Mouse (Mus musculus) heart, embryonic 11.5 days (tissue): Measurements from ENCODE around the gene Lhb. TPM values are rescaled to one million over a fixed set of nuclear protein-coding genes. Genes with fewer than 3 reads are reported as not detected.
A peak's percentile ranks its signal among the peaks of the same experiment; 100 is the strongest.

ENCODE experiments used
- ATAC-seq: fragments of 200-750 bp; cut with Nextera tagmentation; replicated peaks from 2 replicates; pipeline ENCODE4 v1.8.0; 2017; ENCODE audit warnings: moderate library complexity; ENCODE audit not compliant: insufficient number of reproducible peaks, low FRiP score, low TSS enrichment
- H3K27ac ChIP-seq: fragments of 300-500 bp; sonication (generic); 2 replicates; pipeline ENCODE4 v1.5.1; 2014; ENCODE audit warnings: mild to moderate bottlenecking, low read depth, low read length
- H3K27me3 ChIP-seq: fragments of 300-500 bp; sonication (generic); 2 replicates; pipeline ENCODE4 v1.6.1; 2014; ENCODE audit warnings: mild to moderate bottlenecking, low read length, mixed read lengths; ENCODE audit not compliant: control insufficient read depth, insufficient read depth
- H3K36me3 ChIP-seq: fragments of 300-500 bp; sonication (generic); 2 replicates; pipeline ENCODE4 v1.6.1; 2014; ENCODE audit warnings: mild to moderate bottlenecking, low read length, moderate library complexity, mixed read lengths; ENCODE audit not compliant: control insufficient read depth, insufficient read depth
- H3K4me1 ChIP-seq: fragments of 300-500 bp; sonication (generic); 2 replicates; pipeline ENCODE4 v1.6.1; 2014; ENCODE audit warnings: low read length; ENCODE audit not compliant: control insufficient read depth, insufficient read depth
- H3K4me2 ChIP-seq: fragments of 300-500 bp; sonication (generic); 2 replicates; pipeline ENCODE4 v1.6.1; 2014; ENCODE audit warnings: mild to moderate bottlenecking, moderate library complexity
- H3K4me3 ChIP-seq: fragments of 300-500 bp; sonication (generic); 2 replicates; pipeline ENCODE4 v1.5.1; 2014; ENCODE audit warnings: low read depth, low read length
- H3K9ac ChIP-seq: fragments of 300-500 bp; sonication (generic); 2 replicates; pipeline ENCODE4 v1.6.1; 2014; ENCODE audit warnings: mild to moderate bottlenecking, low read depth, low read length, moderate library complexity
- H3K9me3 ChIP-seq: fragments of 300-500 bp; sonication (generic); replicated peaks from 2 replicates; pipeline ENCODE4 v1.6.1; 2016; ENCODE audit warnings: low read length; ENCODE audit not compliant: control insufficient read depth
- WGBS: fragments of 180-500 bp; shearing (Covaris S2); extraction: QIAGEN DNeasy Blood & Tissue Kit; methylation state at CpG from one replicate; pipeline ENCODE4 v1.1.7; 2014; ENCODE audit not compliant: insufficient replicate concordance; 5-methylcytosine and 5-hydroxymethylcytosine counted together
- microRNA-seq: library from miRNA; unstranded; fragments of <30 nt; microRNA quantifications from one replicate; pipeline ENCODE4, GENCODE M21; 2016; ENCODE audit warnings: borderline number of aligned reads
- polyA plus RNA-seq: library from polyadenylated mRNA; unstranded; fragments of >200 nt; fragmentation: Nextera tagmentation; extraction: Ambion mirVana; gene quantifications from 2 replicates; pipeline ENCODE4 v1.2.1, GENCODE M21; 2014

Lhb gene
- polyA plus RNA-seq, 1 experiment from 2014 or later: 0.33 TPM

DNA sequence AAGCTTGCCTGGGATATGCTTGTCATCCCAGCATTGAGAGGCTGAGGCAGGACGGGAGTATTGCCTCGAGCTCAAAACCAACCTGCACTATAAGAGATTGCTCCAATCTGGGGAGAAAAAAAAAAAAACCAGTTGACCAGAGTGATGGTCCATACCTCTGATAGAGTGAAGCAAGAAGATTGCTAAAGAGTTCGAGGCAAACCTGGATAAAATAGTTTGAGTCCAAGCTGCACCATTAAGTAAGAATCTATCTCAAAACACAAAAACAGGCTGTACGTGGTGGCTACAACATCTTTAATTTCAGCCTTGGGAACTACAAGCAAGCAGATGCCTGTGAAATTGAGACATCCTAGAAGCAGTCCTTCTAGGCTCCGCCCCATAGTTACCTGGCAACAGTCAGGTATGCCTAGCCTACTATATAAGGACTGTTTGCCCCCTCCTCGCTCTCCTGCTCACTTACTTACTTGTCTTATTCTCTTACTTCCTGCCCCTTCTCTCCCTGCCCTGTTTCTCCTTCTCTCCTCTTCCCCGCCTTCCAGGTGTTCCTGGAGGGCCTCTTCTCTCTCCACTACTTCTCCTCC lies 46.6 kb downstream of the Lhb start:
- Histone ChIP-seq H3K4me2 (peak overlapping the region; percentile 83), H3K36me3 (peaks cover 12% of the 10 kb centered on the region; the same call in 1 of the 2 replicates), H3K9me3 (no peaks in the 10 kb centered on the region), H3K27me3 (no peaks in the 10 kb centered on the region), H3K9ac (peak overlapping the region; percentile 81), H3K27ac (no peak overlapping the region), H3K4me1 (peaks cover 9% of the 10 kb centered on the region), H3K4me3 (peak overlapping the region; percentile 69)
- peak; percentile 23 for ATAC-seq
- 37% methylated on average over 7 of the region's 7 CpGs for WGBS

DNA sequence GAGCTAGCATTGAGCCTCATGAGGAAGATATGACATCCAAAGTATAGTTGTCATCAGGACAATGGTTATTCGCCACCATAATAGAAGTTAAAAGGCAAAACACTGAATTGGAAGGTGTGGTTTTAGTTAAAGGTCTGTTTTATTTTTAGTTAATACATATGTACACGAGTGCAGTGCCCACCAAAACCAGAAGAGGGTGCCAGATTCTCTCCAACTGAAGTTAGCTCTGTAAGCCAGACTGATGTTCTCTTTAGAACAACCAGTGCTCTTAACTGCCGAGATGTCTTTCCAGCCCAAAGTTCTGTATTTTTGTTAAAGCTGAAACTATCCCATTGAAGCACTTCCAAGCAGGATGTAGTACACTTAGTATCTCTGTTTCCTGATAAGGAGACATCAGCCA lies 50.2 kb downstream of the Lhb start:
- no peak overlapping the region for H3K27ac ChIP-seq
- H3K36me3 ChIP-seq: no peaks in the 10 kb centered on the region
- no peak overlapping the region for H3K9ac ChIP-seq
- WGBS: 5% methylated on average over 3 of the region's 3 CpGs
- peaks cover 3% of the 10 kb centered on the region for H3K4me1 ChIP-seq
- H3K4me2 ChIP-seq: no peak overlapping the region
- H3K27me3 ChIP-seq: no peaks in the 10 kb centered on the region
- no peaks in the 10 kb centered on the region for H3K9me3 ChIP-seq
- no peak for ATAC-seq
- no peak overlapping the region for H3K4me3 ChIP-seq

Small RNA genes within 50 kb of the gene (microRNA-seq; reads per million reads assigned to microRNA genes)
- gene Gm22133: 0.95 reads per million, percentile 12 among the genes with 10 or more reads in this experiment

Other genes with a start within 250 kb of the Lhb start
- gene Gfy, start 241.3 kb upstream of the Lhb start, polyA plus RNA-seq: not detected in 2 replicates
- gene Pth2, start 239.8 kb upstream of the Lhb start, polyA plus RNA-seq: 0.68 TPM in 1 of 2 replicates, not detected in the other
- 0.39 and 0.70 TPM in 2 replicates for gene Ccdc155, start 215.9 kb upstream of the Lhb start, polyA plus RNA-seq
- 1.9 and 2.4 TPM in 2 replicates for gene Dkkl1, start 208.7 kb upstream of the Lhb start, polyA plus RNA-seq
- 129 and 131 TPM in 2 replicates for gene Tead2, start 205.1 kb upstream of the Lhb start, polyA plus RNA-seq
- 2.1 and 2.2 TPM in 2 replicates for gene Cd37, start 181.7 kb upstream of the Lhb start, polyA plus RNA-seq
- 0.32 and 0.47 TPM in 2 replicates for gene Slc6a16, start 179.7 kb upstream of the Lhb start, polyA plus RNA-seq
- not detected in 2 replicates for gene Slc6a21, start 143.3 kb upstream of the Lhb start, polyA plus RNA-seq
- 7.0 and 9.8 TPM in 2 replicates for gene Trpm4, start 87.0 kb upstream of the Lhb start, polyA plus RNA-seq
- 24.3 and 30.1 TPM in 2 replicates for gene Hrc, start 85.5 kb upstream of the Lhb start, polyA plus RNA-seq
- 2.0 and 3.7 TPM in 2 replicates for gene Ppfia3, start 53.8 kb upstream of the Lhb start, polyA plus RNA-seq
- gene Lin7b, start 50.2 kb upstream of the Lhb start, polyA plus RNA-seq: 1.6 and 1.7 TPM in 2 replicates
- 51.6 and 72.0 TPM in 2 replicates for gene Snrnp70, start 25.1 kb upstream of the Lhb start, polyA plus RNA-seq
- 0.37 and 0.45 TPM in 2 replicates for gene Kcna7, start 15.2 kb upstream of the Lhb start, polyA plus RNA-seq
- 3.2 TPM in 2 replicates for gene Ntf5, start 7.1 kb upstream of the Lhb start, polyA plus RNA-seq
- gene Gys1, start 14.0 kb downstream of the Lhb start, polyA plus RNA-seq: 99.1 and 106 TPM in 2 replicates
- gene Ruvbl2, start 17.3 kb downstream of the Lhb start, polyA plus RNA-seq: 98.2 and 104 TPM in 2 replicates
- gene Ftl1, start 39.1 kb downstream of the Lhb start, polyA plus RNA-seq: 4,030 and 4,320 TPM in 2 replicates
- gene Bax, start 46.1 kb downstream of the Lhb start, polyA plus RNA-seq: 91.3 and 146 TPM in 2 replicates
- gene Tulp2, start 61.1 kb downstream of the Lhb start, polyA plus RNA-seq: 1.5 and 2.2 TPM in 2 replicates
- not detected in 2 replicates for gene Gm45808, start 66.0 kb downstream of the Lhb start, polyA plus RNA-seq
- 4.6 and 4.9 TPM in 2 replicates for gene Dhdh, start 68.0 kb downstream of the Lhb start, polyA plus RNA-seq
- 165 and 186 TPM in 2 replicates for gene Nucb1, start 89.6 kb downstream of the Lhb start, polyA plus RNA-seq
- 28.5 and 28.8 TPM in 2 replicates for gene Ppp1r15a, start 105.4 kb downstream of the Lhb start, polyA plus RNA-seq
- 1.1 TPM in 2 replicates for gene Plekha4, start 105.5 kb downstream of the Lhb start, polyA plus RNA-seq
- gene Hsd17b14, start 134.1 kb downstream of the Lhb start, polyA plus RNA-seq: 0.31 and 1.5 TPM in 2 replicates
- gene Bcat2, start 149.3 kb downstream of the Lhb start, polyA plus RNA-seq: 69.1 and 73.2 TPM in 2 replicates
- gene Fgf21, start 194.7 kb downstream of the Lhb start, polyA plus RNA-seq: not detected in 2 replicates
- not detected in 2 replicates for gene Fut1, start 196.5 kb downstream of the Lhb start, polyA plus RNA-seq
- 0.34 and 0.35 TPM in 2 replicates for gene Izumo1, start 201.0 kb downstream of the Lhb start, polyA plus RNA-seq
- 13.9 and 14.5 TPM in 2 replicates for gene Rasip1, start 206.7 kb downstream of the Lhb start, polyA plus RNA-seq
- 3.4 and 4.0 TPM in 2 replicates for gene Mamstr, start 219.2 kb downstream of the Lhb start, polyA plus RNA-seq
- 0.56 and 1.0 TPM in 2 replicates for gene Fut2, start 245.6 kb downstream of the Lhb start, polyA plus RNA-seq